Mouse (Mus musculus) activated CD4-positive, CD25-positive, alpha-beta regulatory T cell, adult 9 weeks (primary cell): ENCODE measurements around the gene Pkig. TPM values are rescaled to one million over a fixed set of nuclear protein-coding genes. Genes with fewer than 3 reads are reported as not detected.

Experiments
- polyA plus RNA-seq: library from polyadenylated mRNA; unstranded; fragments of 100-300 nt; shearing (Covaris generic); gene quantifications from one replicate; pipeline ENCODE4 v1.2.1, GENCODE M21; 2017

Gene Pkig
- 6.1 TPM for polyA plus RNA-seq

GRCm38 (mm10) chr2:163657975-163658886 is at the start of gene Pkig:
Pkig (plus strand) TSS chr2:163658386.

GRCm38 (mm10) chr2:163644575-163645385 is 13.4 kb upstream of the Pkig start, which contains the start of gene Serinc3:
Serinc3 (minus strand) TSS chr2:163645131.

GRCm38 (mm10) chr2:163749647-163750611 is 91.7 kb downstream of the Pkig start, which contains the start of gene Ada:
Ada (minus strand) TSS chr2:163750239.

Other genes with a start within 250 kb of the Pkig start
- gene Oser1, start 233.7 kb upstream of the Pkig start, polyA plus RNA-seq = 90.3 TPM
- gene Gdap1l1, start 219.9 kb upstream of the Pkig start, polyA plus RNA-seq = not detected
- gene Fitm2, start 185.8 kb upstream of the Pkig start, polyA plus RNA-seq = 3.5 TPM
- not detected for gene R3hdml, start 166.1 kb upstream of the Pkig start, polyA plus RNA-seq
- gene Hnf4a, start 151.6 kb upstream of the Pkig start, polyA plus RNA-seq = not detected
- gene Ttpal, start 56.1 kb upstream of the Pkig start, polyA plus RNA-seq = 75.1 TPM
- gene Serinc3, start 13.3 kb upstream of the Pkig start, polyA plus RNA-seq = 862 TPM
- 11.9 TPM for gene Ada, start 91.9 kb downstream of the Pkig start, polyA plus RNA-seq
- not detected for gene Ccn5, start 162.5 kb downstream of the Pkig start, polyA plus RNA-seq
- gene Kcnk15, start 195.3 kb downstream of the Pkig start, polyA plus RNA-seq = not detected